Mouse (Mus musculus) limb, embryonic 15.5 days (tissue): ENCODE measurements around the gene Tpte. TPM values are rescaled to one million over a fixed set of nuclear protein-coding genes. Genes with fewer than 3 reads are reported as not detected.
A peak's percentile ranks its signal among the peaks of the same experiment; 100 is the strongest.

Source experiments
- ATAC-seq: fragments of 200-750 bp; cut with Nextera tagmentation; 2 replicates; pipeline ENCODE4 v1.8.0; 2017; ENCODE audit warnings: low read depth, moderate TSS enrichment; ENCODE audit not compliant: insufficient number of reproducible peaks, low FRiP score, low TSS enrichment
- H3K27ac ChIP-seq: fragments of 300-500 bp; sonication (generic); 2 replicates; pipeline ENCODE4 v1.5.1; 2015; ENCODE audit warnings: moderate library complexity, mild to moderate bottlenecking, inconsistent platforms
- H3K27me3 ChIP-seq: fragments of 300-500 bp; sonication (generic); 2 replicates; pipeline ENCODE4 v1.6.1; 2015; ENCODE audit warnings: inconsistent platforms
- H3K36me3 ChIP-seq: fragments of 300-500 bp; sonication (generic); 2 replicates; pipeline ENCODE4 v1.6.1; 2015; ENCODE audit warnings: inconsistent platforms
- H3K4me1 ChIP-seq: fragments of 300-500 bp; sonication (generic); 2 replicates; pipeline ENCODE4 v1.6.1; 2015; ENCODE audit warnings: inconsistent platforms
- H3K4me2 ChIP-seq: fragments of 300-500 bp; sonication (generic); 2 replicates; pipeline ENCODE4 v1.6.1; 2015; ENCODE audit warnings: mild to moderate bottlenecking, inconsistent platforms
- H3K4me3 ChIP-seq: fragments of 300-500 bp; sonication (generic); 2 replicates; pipeline ENCODE4 v1.5.1; 2015; ENCODE audit warnings: mild to moderate bottlenecking, inconsistent platforms
- H3K9ac ChIP-seq: fragments of 300-500 bp; sonication (generic); 2 replicates; pipeline ENCODE4 v1.6.1; 2015; ENCODE audit warnings: inconsistent platforms
- H3K9me3 ChIP-seq: fragments of 300-500 bp; sonication (generic); 2 replicates; pipeline ENCODE4 v1.6.1; 2016; ENCODE audit warnings: inconsistent platforms
- WGBS: fragments of 180-500 bp; shearing (Covaris S2); methylation state at CpG from one replicate; pipeline ENCODE4 v1.1.7; 2015; 5-methylcytosine and 5-hydroxymethylcytosine counted together
- polyA plus RNA-seq: library from polyadenylated mRNA; unstranded; fragments of >200 nt; fragmentation: Nextera tagmentation; extraction: Ambion mirVana; gene quantifications from 2 replicates; pipeline ENCODE4 v1.2.1, GENCODE M21; 2015

Tpte gene
- not detected in 2 replicates for polyA plus RNA-seq

GRCm38 (mm10) chr8:22282999-22283491 is at the start of gene Tpte:
Gene Tpte, plus strand, starts transcription at chr8:22283441.
- Histone ChIP-seq H3K4me1 (peaks cover 4% of the 10 kb centered on the region; the same call in 1 of the 2 replicates), H3K9me3 (0 out of 2 replicates have a peak, but pooled peaks cover 5% of the 10 kb centered on the region), H3K4me2 (no peak within 1 kb of the TSS), H3K36me3 (no peaks in the 10 kb centered on the region), H3K4me3 (no peak within 1 kb of the TSS), H3K27ac (0 out of 2 replicates have a peak within 1 kb of the TSS, but pooled peaks have one; percentile 22), H3K9ac (no peak within 1 kb of the TSS), H3K27me3 (no peaks in the 10 kb centered on the region)
- whole genome bisulfite sequencing: 46% methylated on average over 2 of the region's 2 CpGs
- peak; percentile 35; the same call in 1 of the 2 replicates for ATAC-seq

GRCm38 (mm10) chr8:22242986-22243385 is 40.3 kb upstream of the Tpte start:
- no peaks in the 10 kb centered on the region for H3K4me1 ChIP-seq
- no peak for ATAC-seq
- no peak overlapping the region for H3K27ac ChIP-seq
- no peak overlapping the region for H3K4me3 ChIP-seq
- H3K36me3 ChIP-seq: 0 out of 2 replicates have a peak, but pooled peaks cover 3% of the 10 kb centered on the region
- no peak overlapping the region for H3K9ac ChIP-seq
- H3K9me3 ChIP-seq: no peaks in the 10 kb centered on the region
- no peak overlapping the region for H3K4me2 ChIP-seq
- H3K27me3 ChIP-seq: no peaks in the 10 kb centered on the region
- whole genome bisulfite sequencing: 90% methylated on average over 9 of the region's 9 CpGs

GRCm38 (mm10) chr8:22245663-22246062 is 37.6 kb upstream of the Tpte start:
- H3K36me3 ChIP-seq: 0 out of 2 replicates have a peak, but pooled peaks cover 3% of the 10 kb centered on the region
- no peaks in the 10 kb centered on the region for H3K4me1 ChIP-seq
- H3K9me3 ChIP-seq: no peaks in the 10 kb centered on the region
- no peak overlapping the region for H3K4me2 ChIP-seq
- no peak overlapping the region for H3K4me3 ChIP-seq
- WGBS: 72% methylated on average over 1 of the region's 1 CpGs
- H3K27me3 ChIP-seq: no peaks in the 10 kb centered on the region
- H3K9ac ChIP-seq: no peak overlapping the region
- no peak overlapping the region for H3K27ac ChIP-seq
- ATAC-seq: no peak

- Histone ChIP-seq H3K4me2 (no peak overlapping the region), H3K36me3 (0 out of 2 replicates have a peak, but pooled peaks cover 3% of the 10 kb centered on the region), H3K4me1 (no peaks in the 10 kb centered on the region), H3K9me3 (no peaks in the 10 kb centered on the region), H3K27me3 (no peaks in the 10 kb centered on the region), H3K9ac (no peak overlapping the region), H3K27ac (no peak overlapping the region), H3K4me3 (no peak overlapping the region)
- WGBS: 76% methylated on average over 12 of the region's 12 CpGs
- ATAC-seq: no peak
Observed at GRCm38 (mm10) chr8:22247956-22248355, 35.3 kb upstream of the Tpte start.

- Histone ChIP-seq H3K36me3 (no peaks in the 10 kb centered on the region), H3K27me3 (no peaks in the 10 kb centered on the region), H3K4me3 (no peak overlapping the region), H3K9ac (no peak overlapping the region), H3K27ac (no peak overlapping the region), H3K9me3 (no peaks in the 10 kb centered on the region), H3K4me1 (no peaks in the 10 kb centered on the region), H3K4me2 (no peak overlapping the region)
- ATAC-seq: no peak
- 77% methylated on average over 9 of the region's 9 CpGs for WGBS
Observed at GRCm38 (mm10) chr8:22249080-22249479, 34.2 kb upstream of the Tpte start.

GRCm38 (mm10) chr8:22258946-22259450 is 24.2 kb upstream of the Tpte start:
- 87% methylated on average over 18 of the region's 18 CpGs for WGBS

GRCm38 (mm10) chr8:22259531-22259930 is 23.7 kb upstream of the Tpte start:
- Histone ChIP-seq H3K27ac (no peak overlapping the region), H3K4me1 (0 out of 2 replicates have a peak, but pooled peaks cover 4% of the 10 kb centered on the region), H3K9ac (no peak overlapping the region), H3K9me3 (no peaks in the 10 kb centered on the region), H3K4me2 (no peak overlapping the region), H3K4me3 (no peak overlapping the region), H3K27me3 (no peaks in the 10 kb centered on the region), H3K36me3 (peaks cover 7% of the 10 kb centered on the region; the same call in 1 of the 2 replicates)
- ATAC-seq: 0 out of 2 replicates have a peak, but pooled peaks have one; percentile 41
- 62% methylated on average over 12 of the region's 12 CpGs for WGBS

More at GRCm38 (mm10) chr8:22258946-22259450, 24.2 kb upstream of the Tpte start:
- no peak for ATAC-seq
- no peaks in the 10 kb centered on the region for H3K27me3 ChIP-seq
- H3K4me2 ChIP-seq: no peak overlapping the region
- H3K4me3 ChIP-seq: no peak overlapping the region
- no peaks in the 10 kb centered on the region for H3K9me3 ChIP-seq
- 0 out of 2 replicates have a peak, but pooled peaks cover 2% of the 10 kb centered on the region for H3K4me1 ChIP-seq
- H3K27ac ChIP-seq: no peak overlapping the region
- peaks cover 7% of the 10 kb centered on the region; the same call in 1 of the 2 replicates for H3K36me3 ChIP-seq
- no peak overlapping the region for H3K9ac ChIP-seq

- ATAC-seq: no peak
- Histone ChIP-seq H3K4me2 (no peak overlapping the region), H3K27me3 (no peaks in the 10 kb centered on the region), H3K9ac (no peak overlapping the region), H3K36me3 (peaks cover 7% of the 10 kb centered on the region; the same call in 1 of the 2 replicates), H3K4me3 (no peak overlapping the region), H3K4me1 (0 out of 2 replicates have a peak, but pooled peaks cover 5% of the 10 kb centered on the region), H3K9me3 (no peaks in the 10 kb centered on the region), H3K27ac (0 out of 2 replicates have a peak overlapping the region, but pooled peaks have one; percentile 47)
- WGBS: 53% methylated on average over 9 of the region's 9 CpGs
Observed at GRCm38 (mm10) chr8:22260091-22260722, 23.0 kb upstream of the Tpte start.

GRCm38 (mm10) chr8:22262267-22262666 is 21.0 kb upstream of the Tpte start:
- Histone ChIP-seq H3K9me3 (no peaks in the 10 kb centered on the region), H3K27me3 (no peaks in the 10 kb centered on the region), H3K4me3 (no peak overlapping the region), H3K4me1 (peaks cover 8% of the 10 kb centered on the region; the same call in 1 of the 2 replicates), H3K27ac (no peak overlapping the region), H3K4me2 (no peak overlapping the region), H3K9ac (no peak overlapping the region), H3K36me3 (peaks cover 7% of the 10 kb centered on the region; the same call in 1 of the 2 replicates)
- ATAC-seq: no peak
- 78% methylated on average over 3 of the region's 3 CpGs for WGBS

GRCm38 (mm10) chr8:22264292-22264691 is 18.9 kb upstream of the Tpte start:
- 66% methylated on average over 6 of the region's 6 CpGs for WGBS

GRCm38 (mm10) chr8:22264787-22265186 is 18.5 kb upstream of the Tpte start:
- Histone ChIP-seq H3K4me1 (peaks cover 8% of the 10 kb centered on the region; the same call in 1 of the 2 replicates), H3K4me2 (no peak overlapping the region), H3K4me3 (no peak overlapping the region), H3K9ac (no peak overlapping the region), H3K27me3 (no peaks in the 10 kb centered on the region), H3K27ac (peak overlapping the region; percentile 34), H3K36me3 (no peaks in the 10 kb centered on the region), H3K9me3 (no peaks in the 10 kb centered on the region)
- ATAC-seq: no peak
- WGBS: 51% methylated on average over 6 of the region's 6 CpGs

More at GRCm38 (mm10) chr8:22264292-22264691, 18.9 kb upstream of the Tpte start:
- peak overlapping the region; percentile 34 for H3K27ac ChIP-seq
- no peak overlapping the region for H3K9ac ChIP-seq
- no peak for ATAC-seq
- no peaks in the 10 kb centered on the region for H3K9me3 ChIP-seq
- no peak overlapping the region for H3K4me2 ChIP-seq
- no peak overlapping the region for H3K4me3 ChIP-seq
- no peaks in the 10 kb centered on the region for H3K27me3 ChIP-seq
- H3K4me1 ChIP-seq: peaks cover 8% of the 10 kb centered on the region; the same call in 1 of the 2 replicates
- H3K36me3 ChIP-seq: no peaks in the 10 kb centered on the region

- no peak overlapping the region for H3K4me2 ChIP-seq
- WGBS: 69% methylated on average over 1 of the region's 1 CpGs
- peaks cover 8% of the 10 kb centered on the region; the same call in 1 of the 2 replicates for H3K4me1 ChIP-seq
- ATAC-seq: no peak
- H3K9ac ChIP-seq: no peak overlapping the region
- H3K27ac ChIP-seq: no peak overlapping the region; the same call in 1 of the 2 replicates
- H3K4me3 ChIP-seq: no peak overlapping the region
- H3K36me3 ChIP-seq: no peaks in the 10 kb centered on the region
- H3K9me3 ChIP-seq: no peaks in the 10 kb centered on the region
- H3K27me3 ChIP-seq: no peaks in the 10 kb centered on the region
Observed at GRCm38 (mm10) chr8:22265194-22265593, 18.0 kb upstream of the Tpte start.
